Mouse (Mus musculus) CH12.LX (cell line): Measurements from ENCODE around the gene Dctn1.

ENCODE experiments used
- CTCF ChIP-seq, 2 experiments: IDR thresholded peaks in 1 of 2; conservative IDR thresholded peaks in 1 of 2; 2 replicates each; pipeline ENCODE4 v1.5.1; 2011 to 2012; ENCODE audit warnings: low read depth in 2 of 2, low read length in 2 of 2, improper control_type of control experiment in 1 of 2, inconsistent platforms in 1 of 2, mild to moderate bottlenecking in 1 of 2, moderate library complexity in 1 of 2
- HCFC1 ChIP-seq: IDR thresholded peaks from 2 replicates; pipeline ENCODE4 v1.6.1; 2012; ENCODE audit warnings: low read depth, mild to moderate bottlenecking, inconsistent platforms, low read length, improper control_type of control experiment
- POLR2A ChIP-seq: IDR thresholded peaks from 2 replicates; pipeline ENCODE4 v1.6.1; 2011; ENCODE audit warnings: low read depth, mild to moderate bottlenecking, improper control_type of control experiment, low read length

- no peak for TF ChIP-seq HCFC1
- no peak for TF ChIP-seq CTCF (conservative IDR thresholded peaks at IDR 0.05 in 1 of 2, IDR thresholded peaks at IDR 0.05 in 1 of 2; ENCODE audit: low read depth in 2 of 2, low read length in 2 of 2)
- no peak for TF ChIP-seq POLR2A
Measured at GRCm38 (mm10) chr6:83175996-83176395, 10.3 kb downstream of the Dctn1 start.
